Mouse (Mus musculus) embryonic stem cell, embryonic (primary cell): ENCODE results near the gene Rbm5.

Experiments
- CTCF ChIA-PET, 4 experiments: fragments of 300-600 bp in 2 of 4; fragments of 350-600 bp in 2 of 4; sonication (Branson Sonifier 250); formaldehyde crosslinking; loops; one replicate each; lab custom pipeline; 2022; ENCODE audit warnings: inconsistent platforms in 2 of 4; lab: Charles Lee
- POLR2A ChIA-PET, 4 experiments: fragments of 300-600 bp in 2 of 4; fragments of 350-600 bp in 2 of 4; sonication (Branson Sonifier 250); formaldehyde crosslinking; loops; one replicate each; lab custom pipeline; 2022; ENCODE audit warnings: antibody characterized with exemption in 4 of 4, inconsistent platforms in 1 of 4; lab: Charles Lee

The Rbm5 gene

GRCm38 (mm10) chr9:107744061-107744460, 26.7 kb downstream of the Rbm5 start:
- POLR2A ChIA-PET, result interaction anchor here in 3 of 4 experiments (0.6 to 3.3 kb wide), 7 partner anchors 9 to 457 kb away, joined by 3 to 20 read pairs (median 4); no protein-coding TSS in a partner anchor
- CTCF ChIA-PET, result interaction anchor here in 3 of 4 experiments (1.0 to 1.6 kb wide), 3 partner anchors 10 to 67 kb away, joined by 3 to 7 read pairs (median 5); no protein-coding TSS in a partner anchor

- ChIA-PET POLR2A (interaction anchor here in 3 of 4 experiments (0.8 to 3.2 kb wide), 22 partner anchors 11 to 126 kb away, joined by 3 to 15 read pairs (median 4); partner anchors contain the start of gene Rbm5 (in 1 of the 3)), CTCF (interaction anchor here (0.6 to 5.6 kb wide), 43 partner anchors 8 to 177 kb away, joined by 3 to 79 read pairs (median 5); partner anchors contain the start of gene Rbm5 (in 1 of the 4))
Measured at GRCm38 (mm10) chr9:107738841-107739202, 32.0 kb downstream of the Rbm5 start.

GRCm38 (mm10) chr9:107738020-107738840, 32.6 kb downstream of the Rbm5 start:
- CTCF ChIA-PET, result interaction anchor here (0.5 to 5.6 kb wide), 69 partner anchors 9 to 319 kb away, joined by 3 to 79 read pairs (median 4); partner anchors contain the start of genes Gnai2 (in 1 of the 4) and Gnat1 (in 1 of the 4)
- POLR2A ChIA-PET, result interaction anchor here (0.5 to 3.2 kb wide), 36 partner anchors 11 to 597 kb away, joined by 3 to 15 read pairs (median 4); partner anchors contain the start of genes 6430571L13Rik (in 1 of the 4) and Mst1r (in 1 of the 4)

- POLR2A ChIA-PET, result interaction anchor here (0.6 to 3.3 kb wide), 20 partner anchors 9 to 226 kb away, joined by 3 to 15 read pairs (median 4); partner anchors contain the start of genes Hyal3 (in 1 of the 4) and Rbm5 (in 1 of the 4)
- CTCF ChIA-PET, result interaction anchor here (0.6 to 5.6 kb wide), 17 partner anchors 9 to 1403 kb away, joined by 3 to 79 read pairs (median 5); no protein-coding TSS in a partner anchor
Measured at GRCm38 (mm10) chr9:107736185-107736485, 34.7 kb downstream of the Rbm5 start.

GRCm38 (mm10) chr9:107735356-107736184, 35.2 kb downstream of the Rbm5 start:
- CTCF ChIA-PET, result interaction anchor here (0.5 to 5.6 kb wide), 26 partner anchors 9 to 1403 kb away, joined by 3 to 79 read pairs (median 4); no protein-coding TSS in a partner anchor
- POLR2A ChIA-PET, result interaction anchor here (0.6 to 3.3 kb wide), 31 partner anchors 8 to 266 kb away, joined by 3 to 11 read pairs (median 4); partner anchors contain the start of genes Hyal3 (in 1 of the 4), Ifrd2 (in 1 of the 4), Ip6k1 (in 1 of the 4) and Rbm5 (in 1 of the 4)

- ChIA-PET CTCF (interaction anchor here (0.7 to 5.6 kb wide), 19 partner anchors 10 to 333 kb away, joined by 3 to 79 read pairs (median 5); no protein-coding TSS in a partner anchor), POLR2A (interaction anchor here (0.7 to 3.3 kb wide), 22 partner anchors 7 to 147 kb away, joined by 3 to 11 read pairs (median 4); partner anchors contain the start of genes Ifrd2 (in 1 of the 4), Rbm5 (in 1 of the 4) and Sema3f (in 1 of the 4))
Measured at GRCm38 (mm10) chr9:107734567-107734971, 36.2 kb downstream of the Rbm5 start.

GRCm38 (mm10) chr9:107729709-107730108, 41.1 kb downstream of the Rbm5 start:
- CTCF ChIA-PET, result interaction anchor here in 2 of 4 experiments (0.6 to 1.0 kb wide), 3 partner anchors 8 to 225 kb away, joined by 3 to 4 read pairs (median 3); no protein-coding TSS in a partner anchor
- POLR2A ChIA-PET, result no interaction called here

GRCm38 (mm10) chr9:107728919-107729670, 41.7 kb downstream of the Rbm5 start:
- ChIA-PET CTCF (interaction anchor here in 2 of 4 experiments (0.6 to 1.0 kb wide), 3 partner anchors 9 to 225 kb away, joined by 3 to 13 read pairs (median 4); no protein-coding TSS in a partner anchor), POLR2A (interaction anchor here in 2 of 4 experiments (0.7 to 1.0 kb wide), 2 partner anchors 15 to 50 kb away, joined by 3 read pairs; no protein-coding TSS in a partner anchor)

GRCm38 (mm10) chr9:107727041-107727440, 43.8 kb downstream of the Rbm5 start:
- ChIA-PET POLR2A (interaction anchor here in 3 of 4 experiments (0.6 to 3.0 kb wide), 24 partner anchors 8 to 326 kb away, joined by 3 to 15 read pairs (median 4); partner anchors contain the start of gene Amigo3 (in 1 of the 3)), CTCF (interaction anchor here (0.6 to 2.5 kb wide), 17 partner anchors 8 to 875 kb away, joined by 3 to 15 read pairs (median 3); partner anchors contain the start of gene Mst1r (in 1 of the 4))

- ChIA-PET POLR2A (interaction anchor here (0.6 to 4.0 kb wide), 11 partner anchors 9 to 144 kb away, joined by 3 to 11 read pairs (median 3); partner anchors contain the start of genes Sema3f (in 2 of the 4) and Hyal3 (in 1 of the 4)), CTCF (interaction anchor here (0.8 to 1.9 kb wide), 6 partner anchors 10 to 48 kb away, joined by 3 to 6 read pairs (median 4); no protein-coding TSS in a partner anchor)
Measured at GRCm38 (mm10) chr9:107724796-107725195, 46.0 kb downstream of the Rbm5 start.

- CTCF ChIA-PET, result interaction anchor here (0.6 to 2.6 kb wide), 9 partner anchors 10 to 78 kb away, joined by 3 to 7 read pairs (median 4); partner anchors contain the start of gene Sema3f (in 1 of the 4)
Measured at GRCm38 (mm10) chr9:107723794-107724531, 46.8 kb downstream of the Rbm5 start.

GRCm38 (mm10) chr9:107723292-107723691, 47.5 kb downstream of the Rbm5 start:
- ChIA-PET POLR2A (interaction anchor here (0.8 to 4.0 kb wide), 14 partner anchors 9 to 38 kb away, joined by 3 to 11 read pairs (median 3); partner anchors contain the start of gene Sema3f (in 1 of the 4)), CTCF (interaction anchor here (0.6 to 2.6 kb wide), 9 partner anchors 9 to 78 kb away, joined by 3 to 7 read pairs (median 4); partner anchors contain the start of gene Sema3f (in 1 of the 4))

More at GRCm38 (mm10) chr9:107723794-107724531, 46.8 kb downstream of the Rbm5 start:
- POLR2A ChIA-PET, result interaction anchor here (0.8 to 4.0 kb wide), 17 partner anchors 9 to 143 kb away, joined by 3 to 11 read pairs (median 3); partner anchors contain the start of genes Hyal3 (in 1 of the 4) and Sema3f (in 1 of the 4)

- CTCF ChIA-PET, result interaction anchor here (0.5 to 1.7 kb wide), 12 partner anchors 15 to 1076 kb away, joined by 3 to 5 read pairs (median 3); no protein-coding TSS in a partner anchor
- POLR2A ChIA-PET, result interaction anchor here (0.6 to 3.2 kb wide), 25 partner anchors 8 to 509 kb away, joined by 3 to 12 read pairs (median 4); partner anchors contain the start of genes Rbm5 (in 1 of the 4) and Sema3f (in 1 of the 4)
Measured at GRCm38 (mm10) chr9:107718781-107719540, 51.8 kb downstream of the Rbm5 start.

- POLR2A ChIA-PET, result interaction anchor here in 3 of 4 experiments (0.7 to 1.6 kb wide), 3 partner anchors 10 to 65 kb away, joined by 3 to 5 read pairs (median 4); no protein-coding TSS in a partner anchor
- CTCF ChIA-PET, result interaction anchor here in 2 of 4 experiments (0.6 to 1.0 kb wide), 3 partner anchors 15 to 188 kb away, joined by 3 read pairs; no protein-coding TSS in a partner anchor
Measured at GRCm38 (mm10) chr9:107716951-107717350, 53.8 kb downstream of the Rbm5 start.
